Mouse (Mus musculus) neural tube, embryonic 14.5 days (tissue): ENCODE results near the gene Kcnk4. TPM values are rescaled to one million over a fixed set of nuclear protein-coding genes. Genes with fewer than 3 reads are reported as not detected.
"Not testable (repeated sequence)": the region's sequence is repeated elsewhere in the genome, so short reads cannot be mapped to it uniquely, and the experiment has no call there.

Experiments
- ATAC-seq: fragments of 200-750 bp; cut with Nextera tagmentation; 2 replicates; pipeline ENCODE4 v1.8.0; 2017; ENCODE audit warnings: low read depth, mild to moderate bottlenecking, moderate TSS enrichment, moderate library complexity
- H3K27ac ChIP-seq: fragments of 300-500 bp; sonication (generic); 2 replicates; pipeline ENCODE4 v1.5.1; 2014; ENCODE audit warnings: low read depth, mild to moderate bottlenecking, control low read depth, low read length, moderate library complexity, mixed read lengths
- H3K27me3 ChIP-seq: fragments of 300-500 bp; sonication (generic); 2 replicates; pipeline ENCODE4 v1.6.1; 2014; ENCODE audit warnings: low read length; ENCODE audit not compliant: control insufficient read depth, insufficient read depth
- H3K36me3 ChIP-seq: fragments of 300-500 bp; sonication (generic); 2 replicates; pipeline ENCODE4 v1.6.1; 2014; ENCODE audit warnings: low read length, mixed read lengths; ENCODE audit not compliant: control insufficient read depth, insufficient read depth
- H3K4me1 ChIP-seq: fragments of 300-500 bp; sonication (generic); 2 replicates; pipeline ENCODE4 v1.6.1; 2014; ENCODE audit warnings: low read length; ENCODE audit not compliant: control insufficient read depth, insufficient read depth
- H3K4me2 ChIP-seq: fragments of 300-500 bp; sonication (generic); 2 replicates; pipeline ENCODE4 v1.6.1; 2014; ENCODE audit warnings: mild to moderate bottlenecking, low read depth, low read length, control low read depth
- H3K4me3 ChIP-seq: fragments of 300-500 bp; sonication (generic); 2 replicates; pipeline ENCODE4 v1.5.1; 2014; ENCODE audit warnings: low read depth, low read length, control low read depth, mixed read lengths
- H3K9ac ChIP-seq: fragments of 300-500 bp; sonication (generic); replicated peaks from 2 replicates; pipeline ENCODE4 v1.6.1; 2014; ENCODE audit warnings: low read depth, mild to moderate bottlenecking, control low read depth, low read length, mixed read lengths
- H3K9me3 ChIP-seq: fragments of 300-500 bp; sonication (generic); 2 replicates; pipeline ENCODE4 v1.6.1; 2016; ENCODE audit warnings: low read length; ENCODE audit not compliant: control insufficient read depth
- WGBS: fragments of 180-500 bp; shearing (Covaris S2); extraction: QIAGEN DNeasy Blood & Tissue Kit; methylation state at CpG from one replicate; pipeline ENCODE4 v1.1.7; 2014; 5-methylcytosine and 5-hydroxymethylcytosine counted together
- polyA plus RNA-seq: library from polyadenylated mRNA; unstranded; fragments of >200 nt; fragmentation: Nextera tagmentation; extraction: Ambion mirVana; gene quantifications from 2 replicates; pipeline ENCODE4 v1.2.1, GENCODE M21; 2014

Kcnk4 gene
- polyA plus RNA-seq, 1 experiment from 2014 or later: 9.9 TPM

DNA sequence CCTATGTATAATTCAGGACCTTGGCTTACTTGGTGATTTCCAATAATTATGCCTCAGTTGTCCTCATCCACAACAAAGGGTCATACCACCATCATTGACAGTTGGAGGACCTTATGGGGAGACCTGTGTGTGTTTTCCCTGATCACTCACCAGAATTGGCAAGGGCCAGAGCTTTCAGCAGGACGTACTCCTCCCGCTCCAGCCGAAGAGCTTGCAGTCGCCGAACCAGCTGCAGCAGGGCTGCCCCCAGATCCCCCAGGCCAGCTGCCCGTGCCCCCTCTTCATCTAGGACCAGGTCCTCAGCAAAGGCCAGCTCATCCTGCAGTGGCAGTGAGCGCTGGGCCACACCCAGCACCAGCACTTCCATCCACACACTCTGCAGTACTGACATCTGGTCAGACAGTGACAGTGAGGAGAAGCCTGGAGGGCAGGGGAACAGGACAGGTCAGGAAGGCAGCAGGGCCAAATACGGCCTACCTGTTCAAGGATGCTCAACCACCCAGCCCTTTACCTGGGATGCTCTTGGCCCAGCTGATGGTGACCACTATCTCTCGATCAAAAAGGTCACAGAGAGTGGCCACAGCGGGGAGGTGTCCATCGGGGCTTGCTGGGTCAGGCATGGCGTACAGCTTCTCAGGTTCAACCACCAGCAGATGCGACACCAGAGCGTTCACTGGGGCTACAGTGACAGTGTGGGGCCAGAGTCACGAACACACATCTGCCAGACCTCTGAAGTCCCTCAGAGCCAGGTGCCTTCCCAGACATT is 21.9 kb downstream of the Kcnk4 start:
- H3K4me3 ChIP-seq: no peak overlapping the region
- no peak overlapping the region for H3K4me2 ChIP-seq
- no peak for ATAC-seq
- H3K4me1 ChIP-seq: peaks cover 18% of the 10 kb centered on the region
- no peaks in the 10 kb centered on the region for H3K9me3 ChIP-seq
- H3K27me3 ChIP-seq: no peaks in the 10 kb centered on the region
- no peak overlapping the region for H3K9ac ChIP-seq
- H3K27ac ChIP-seq: no peak overlapping the region
- peaks cover 16% of the 10 kb centered on the region for H3K36me3 ChIP-seq
- WGBS: 93% methylated on average over 15 of the region's 15 CpGs

- Histone ChIP-seq H3K4me3 (no peak overlapping the region), H3K9ac (no peak overlapping the region), H3K9me3 (no peaks in the 10 kb centered on the region), H3K4me2 (peak overlapping the region; percentile 70; the same call in 1 of the 2 replicates), H3K4me1 (peaks cover 18% of the 10 kb centered on the region), H3K27me3 (no peaks in the 10 kb centered on the region), H3K27ac (no peak overlapping the region), H3K36me3 (peaks cover 22% of the 10 kb centered on the region)
- no peak for ATAC-seq
- WGBS: 81% methylated on average over 19 of the region's 19 CpGs
Measured at GRCm38 (mm10) chr19:6911101-6912074, 22.9 kb downstream of the Kcnk4 start.

DNA sequence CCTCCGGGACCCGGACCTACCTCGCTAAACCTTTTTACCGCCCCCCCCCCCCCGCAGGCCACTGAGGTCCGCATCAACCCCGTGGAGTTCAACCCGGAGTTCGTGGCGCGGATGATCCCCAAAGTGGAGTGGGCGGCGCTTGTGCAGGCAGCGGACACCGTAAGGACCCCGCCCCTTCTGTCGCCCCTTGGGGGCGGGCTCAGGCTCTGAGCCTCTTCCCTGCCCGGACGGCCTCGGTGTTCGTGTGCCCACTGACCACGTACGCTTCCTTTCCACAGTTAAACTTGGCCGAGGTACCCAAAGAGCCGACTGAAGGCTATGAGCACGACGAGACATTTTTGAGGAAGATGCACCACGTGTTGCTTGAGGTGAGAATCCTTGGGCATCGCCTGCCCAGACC is 24.0 kb downstream of the Kcnk4 start:
- Histone ChIP-seq H3K9ac (peak overlapping the region; percentile 47), H3K4me3 (peak overlapping the region; percentile 55), H3K27ac (peak overlapping the region; percentile 98), H3K4me2 (peak overlapping the region; percentile 70), H3K4me1 (peaks cover 18% of the 10 kb centered on the region), H3K36me3 (peaks cover 27% of the 10 kb centered on the region)
- 1% methylated on average over 29 of the region's 30 CpGs for WGBS
- ATAC-seq, H3K9me3 ChIP-seq, H3K27me3 ChIP-seq: not testable (repeated sequence)

DNA sequence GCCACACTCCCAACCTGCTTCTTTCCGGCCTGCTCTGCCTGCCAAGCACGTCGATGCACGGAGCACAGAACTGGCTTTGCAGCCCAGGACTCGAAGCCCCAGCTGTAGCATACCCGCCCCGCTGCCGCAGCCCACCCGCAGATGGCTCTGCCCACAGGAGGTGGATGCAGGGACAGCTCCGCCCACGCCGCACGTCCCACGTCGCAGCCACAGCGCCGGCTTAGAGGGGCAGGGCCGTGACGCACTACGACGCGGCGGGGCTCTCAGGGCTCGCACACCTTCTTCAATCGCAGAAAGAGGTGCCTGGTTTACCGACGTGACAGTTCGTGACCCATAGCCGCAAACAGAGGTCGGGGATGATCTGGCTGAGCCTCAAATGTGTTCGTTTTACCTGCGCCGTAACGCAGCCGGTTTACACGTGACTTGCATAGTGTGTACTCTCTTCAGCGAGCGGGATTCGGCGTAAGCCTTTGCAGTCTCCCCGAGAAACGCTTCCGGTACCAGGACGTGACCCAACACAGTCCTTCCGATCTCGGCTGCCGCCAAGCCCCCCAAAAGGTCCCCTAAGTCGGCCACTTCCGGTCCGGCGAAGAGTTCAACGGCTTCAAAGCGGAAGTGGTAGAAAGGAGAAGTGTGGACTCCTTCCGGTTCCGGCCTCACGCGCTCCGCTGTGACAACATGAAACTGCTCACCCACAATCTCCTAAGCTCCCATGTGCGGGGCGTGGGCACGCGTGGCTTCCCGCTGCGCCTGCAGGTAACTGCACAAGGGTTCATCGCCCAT is 24.6 kb downstream of the Kcnk4 start, which contains the start of the genes Trmt112 and Prdx5:
Trmt112 (plus strand) TSS at position 192 of the 783 bp plus-strand sequence.
Prdx5 (minus strand) TSS at position 600 of the 783 bp plus-strand sequence.
- peak within 1 kb of the TSS; percentile 98 for H3K27ac ChIP-seq
- H3K9me3 ChIP-seq: no peaks in the 10 kb centered on the region
- WGBS: under 1% methylated on average over 65 of the region's 65 CpGs
- H3K27me3 ChIP-seq: no peaks in the 10 kb centered on the region
- H3K36me3 ChIP-seq: peaks cover 28% of the 10 kb centered on the region
- peak; percentile 93 for ATAC-seq
- peaks cover 18% of the 10 kb centered on the region for H3K4me1 ChIP-seq
- peak within 1 kb of the TSS; percentile 55 for H3K4me3 ChIP-seq
- peak within 1 kb of the TSS; percentile 70 for H3K4me2 ChIP-seq
- H3K9ac ChIP-seq: peak within 1 kb of the TSS; percentile 68

DNA sequence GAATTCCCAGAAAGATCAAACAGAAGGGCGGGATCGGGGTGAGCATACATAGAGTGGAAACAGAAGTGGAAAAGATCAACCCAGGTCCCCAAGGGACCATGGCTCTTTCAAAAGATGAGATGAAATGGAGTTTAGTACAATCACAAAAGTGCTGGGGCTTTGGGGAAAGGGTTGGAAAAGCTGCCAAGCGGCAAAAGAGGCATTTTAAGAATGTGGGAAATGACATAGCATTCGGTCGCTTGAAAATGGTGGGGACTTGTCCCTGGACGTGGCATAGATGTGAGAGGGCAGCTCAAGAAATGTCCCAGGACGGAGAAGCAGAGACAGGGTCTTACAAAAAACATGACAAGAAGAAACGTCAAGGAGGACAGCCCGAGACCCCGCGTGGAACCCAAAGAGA is 25.3 kb downstream of the Kcnk4 start:
- no peak for ATAC-seq
- peaks cover 18% of the 10 kb centered on the region for H3K4me1 ChIP-seq
- H3K36me3 ChIP-seq: peaks cover 31% of the 10 kb centered on the region
- peak overlapping the region; percentile 98 for H3K27ac ChIP-seq
- H3K9ac ChIP-seq: peak overlapping the region; percentile 68
- peak overlapping the region; percentile 55 for H3K4me3 ChIP-seq
- peak overlapping the region; percentile 70 for H3K4me2 ChIP-seq
- H3K9me3 ChIP-seq: no peaks in the 10 kb centered on the region
- WGBS: 13% methylated on average over 11 of the region's 11 CpGs
- no peaks in the 10 kb centered on the region for H3K27me3 ChIP-seq

DNA sequence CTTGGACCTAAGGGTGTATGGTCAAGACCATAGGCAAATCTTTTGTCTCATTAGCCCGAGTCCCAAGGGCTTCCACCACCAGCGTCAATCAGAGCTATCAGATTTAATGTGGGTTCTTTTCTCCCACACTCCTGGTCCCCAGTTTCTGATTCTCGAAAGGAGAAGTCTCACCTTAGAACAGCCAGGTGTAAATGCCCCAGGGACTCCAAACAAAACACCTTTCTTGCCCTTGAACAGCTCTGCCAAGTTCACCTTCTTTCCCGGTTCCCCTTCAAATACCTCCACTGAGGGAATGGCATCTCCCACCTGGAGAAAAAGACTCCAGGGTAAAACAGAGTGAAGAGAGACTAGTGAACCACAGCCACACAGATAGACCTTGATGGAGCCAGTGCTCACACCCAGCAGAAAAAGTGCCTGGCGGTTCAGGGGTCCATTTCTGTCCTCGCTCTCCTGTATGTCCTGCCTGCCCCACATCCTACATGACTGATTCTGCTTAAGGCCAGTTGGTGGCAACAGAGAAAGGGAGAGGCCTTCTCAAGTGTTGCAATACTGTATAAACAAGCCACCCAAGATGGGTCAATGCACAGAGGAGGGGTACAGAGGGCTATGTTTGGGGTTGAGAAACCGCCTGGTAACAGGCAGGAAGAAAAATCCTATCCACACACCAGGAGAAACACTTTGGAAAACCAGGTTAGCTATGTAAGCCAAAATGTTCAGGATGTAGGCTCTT is 26.3 kb downstream of the Kcnk4 start:
- ATAC-seq: no peak
- Histone ChIP-seq H3K4me2 (peak overlapping the region; percentile 70), H3K36me3 (peaks cover 28% of the 10 kb centered on the region), H3K27me3 (no peaks in the 10 kb centered on the region), H3K4me3 (peak overlapping the region; percentile 55; the same call in 1 of the 2 replicates), H3K27ac (no peak overlapping the region), H3K4me1 (peaks cover 18% of the 10 kb centered on the region), H3K9ac (no peak overlapping the region), H3K9me3 (no peaks in the 10 kb centered on the region)
- 91% methylated on average over 7 of the region's 7 CpGs for WGBS

DNA sequence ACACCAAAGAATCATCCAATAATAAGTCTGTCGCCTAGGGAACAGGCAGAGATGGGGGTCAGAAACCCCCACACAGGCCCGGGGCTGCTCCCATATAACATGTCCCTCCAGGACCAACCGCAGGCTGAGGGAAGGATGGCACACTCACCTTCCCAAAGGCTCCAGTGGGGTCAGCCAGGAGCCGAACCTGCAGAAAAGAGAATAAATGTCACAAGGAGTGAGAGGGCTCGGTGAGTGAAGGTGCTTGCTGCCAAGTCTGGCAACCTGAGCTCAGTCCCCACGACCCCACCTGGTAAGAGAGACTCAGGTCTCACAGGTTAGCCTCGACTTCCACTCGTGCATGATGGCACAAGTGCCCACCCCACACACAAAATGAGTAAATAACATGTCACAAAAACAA is 27.2 kb downstream of the Kcnk4 start:
- no peak for ATAC-seq
- Histone ChIP-seq H3K4me3 (no peak overlapping the region), H3K36me3 (peaks cover 19% of the 10 kb centered on the region), H3K4me2 (no peak overlapping the region), H3K27ac (no peak overlapping the region), H3K9ac (no peak overlapping the region), H3K4me1 (peaks cover 18% of the 10 kb centered on the region), H3K9me3 (no peaks in the 10 kb centered on the region), H3K27me3 (no peaks in the 10 kb centered on the region)
- WGBS: 98% methylated on average over 8 of the region's 8 CpGs

DNA sequence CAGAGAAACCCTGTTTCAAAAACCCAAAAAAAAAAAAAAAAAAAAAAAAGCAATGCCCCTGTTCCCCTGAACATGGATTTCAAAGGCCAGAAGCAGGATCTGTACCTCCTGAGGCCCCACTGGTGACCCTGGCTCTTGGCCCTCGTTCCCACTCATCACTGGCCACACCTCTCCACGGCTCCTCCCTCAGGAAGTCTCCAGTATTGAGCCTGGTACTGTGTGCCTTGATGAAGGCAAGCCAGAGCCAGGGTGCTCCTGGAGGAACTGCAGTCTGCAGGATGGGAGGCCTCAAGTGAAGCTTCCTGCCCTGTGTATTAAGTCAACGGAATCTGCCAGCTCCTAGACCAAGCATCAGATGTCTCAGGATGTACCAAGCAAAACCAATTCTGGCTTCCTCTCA is 28.1 kb downstream of the Kcnk4 start:
- no peak for ATAC-seq
- 86% methylated on average over 3 of the region's 3 CpGs for WGBS
- H3K36me3 ChIP-seq: peaks cover 15% of the 10 kb centered on the region

More for the DNA sequence above, 28.1 kb downstream of the Kcnk4 start:
- Histone ChIP-seq H3K4me1 (peaks cover 15% of the 10 kb centered on the region), H3K4me3 (no peak overlapping the region), H3K27ac (no peak overlapping the region), H3K9me3 (no peaks in the 10 kb centered on the region), H3K4me2 (no peak overlapping the region), H3K9ac (no peak overlapping the region), H3K27me3 (no peaks in the 10 kb centered on the region)
